Mouse (Mus musculus) embryonic fibroblast, embryonic 13.5 days (primary cell): ENCODE results near the gene Cwc22. TPM values are rescaled to one million over a fixed set of nuclear protein-coding genes. Genes with fewer than 3 reads are reported as not detected.

Source experiments
- H3K27ac ChIP-seq: 2 replicates; pipeline ENCODE4 v1.5.1; 2012; ENCODE audit warnings: low read length, control low read depth, inconsistent platforms; ENCODE audit not compliant: insufficient read depth
- H3K4me1 ChIP-seq: 2 replicates; pipeline ENCODE4 v1.6.1; 2011; ENCODE audit warnings: low read length; ENCODE audit not compliant: control insufficient read depth, insufficient read depth
- H3K4me3 ChIP-seq: 2 replicates; pipeline ENCODE4 v1.5.1; 2011; ENCODE audit warnings: mild to moderate bottlenecking, control low read depth, low read length; ENCODE audit not compliant: insufficient read depth
- CTCF ChIP-seq: IDR thresholded peaks from 2 replicates; pipeline ENCODE4 v1.5.1; 2011; ENCODE audit warnings: mild to moderate bottlenecking, control low read depth, low read length, moderate library complexity, borderline replicate concordance; ENCODE audit not compliant: insufficient read depth
- POLR2A ChIP-seq: IDR thresholded peaks from 2 replicates; pipeline ENCODE4 v1.6.1; 2011; ENCODE audit warnings: low read depth, mild to moderate bottlenecking, control low read depth, low read length, moderate library complexity
- polyA plus RNA-seq: library from polyadenylated mRNA; stranded (reverse); fragments of >200 nt; gene quantifications from 2 replicates; pipeline ENCODE4 v1.2.4, GENCODE M21; 2011; ENCODE audit warnings: low read depth; ENCODE audit not compliant: missing spikeins, insufficient read length

Cwc22 gene
- polyA plus RNA-seq, 1 experiment: 38.3 TPM

- TF ChIP-seq POLR2A: no peak
- no peak for TF ChIP-seq CTCF
- no peak overlapping the region for H3K4me3 ChIP-seq
- no peaks in the 10 kb centered on the region for H3K4me1 ChIP-seq
- H3K27ac ChIP-seq: no peak overlapping the region
Measured at GRCm38 (mm10) chr2:77881301-77882199, 64.6 kb downstream of the Cwc22 start.

- TF ChIP-seq POLR2A: no peak
- TF ChIP-seq CTCF: no peak
- H3K4me1 ChIP-seq: no peaks in the 10 kb centered on the region
- no peak overlapping the region for H3K4me3 ChIP-seq
Measured at GRCm38 (mm10) chr2:77880351-77880750, 65.8 kb downstream of the Cwc22 start.

GRCm38 (mm10) chr2:77879736-77880135 lies 66.4 kb downstream of the Cwc22 start:
- Histone ChIP-seq H3K27ac (no peak overlapping the region), H3K4me1 (no peaks in the 10 kb centered on the region), H3K4me3 (no peak overlapping the region)
- TF ChIP-seq POLR2A: no peak
- no peak for TF ChIP-seq CTCF

More at GRCm38 (mm10) chr2:77880351-77880750, 65.8 kb downstream of the Cwc22 start:
- H3K27ac ChIP-seq: no peak overlapping the region

- Histone ChIP-seq H3K27ac (no peak overlapping the region), H3K4me1 (no peaks in the 10 kb centered on the region), H3K4me3 (no peak overlapping the region)
- TF ChIP-seq POLR2A: no peak
- no peak for TF ChIP-seq CTCF
Measured at GRCm38 (mm10) chr2:77877156-77877855, 68.9 kb downstream of the Cwc22 start.

- no peaks in the 10 kb centered on the region for H3K4me1 ChIP-seq
- TF ChIP-seq CTCF: no peak
- no peak for TF ChIP-seq POLR2A
- no peak overlapping the region for H3K4me3 ChIP-seq
- no peak overlapping the region for H3K27ac ChIP-seq
Measured at GRCm38 (mm10) chr2:77876331-77876730, 69.8 kb downstream of the Cwc22 start.

- no peak overlapping the region for H3K4me3 ChIP-seq
- H3K27ac ChIP-seq: no peak overlapping the region
- TF ChIP-seq CTCF: no peak
- TF ChIP-seq POLR2A: no peak
- no peaks in the 10 kb centered on the region for H3K4me1 ChIP-seq
Measured at GRCm38 (mm10) chr2:77875516-77875915, 70.7 kb downstream of the Cwc22 start.

GRCm38 (mm10) chr2:77874678-77875077 lies 71.5 kb downstream of the Cwc22 start:
- Histone ChIP-seq H3K4me3 (no peak overlapping the region), H3K4me1 (no peaks in the 10 kb centered on the region), H3K27ac (no peak overlapping the region)
- TF ChIP-seq CTCF (no peak), POLR2A (no peak)

- TF ChIP-seq CTCF (no peak), POLR2A (no peak)
Measured at GRCm38 (mm10) chr2:77873806-77874205, 72.4 kb downstream of the Cwc22 start.

GRCm38 (mm10) chr2:77872676-77873075 lies 73.5 kb downstream of the Cwc22 start:
- no peak overlapping the region for H3K27ac ChIP-seq
- no peaks in the 10 kb centered on the region for H3K4me1 ChIP-seq
- TF ChIP-seq POLR2A: no peak
- no peak for TF ChIP-seq CTCF
- H3K4me3 ChIP-seq: no peak overlapping the region

More at GRCm38 (mm10) chr2:77873806-77874205, 72.4 kb downstream of the Cwc22 start:
- H3K27ac ChIP-seq: no peak overlapping the region
- no peaks in the 10 kb centered on the region for H3K4me1 ChIP-seq
- no peak overlapping the region for H3K4me3 ChIP-seq

- Histone ChIP-seq H3K27ac (no peak overlapping the region), H3K4me1 (no peaks in the 10 kb centered on the region), H3K4me3 (no peak overlapping the region)
- TF ChIP-seq POLR2A: no peak
- TF ChIP-seq CTCF: no peak
Measured at GRCm38 (mm10) chr2:77871146-77871545, 75.0 kb downstream of the Cwc22 start.
